Mouse (Mus musculus) stomach, postnatal 0 days (tissue): ENCODE data around the gene C2cd3. TPM values are rescaled to one million over a fixed set of nuclear protein-coding genes. Genes with fewer than 3 reads are reported as not detected.
A peak's percentile ranks its signal among the peaks of the same experiment; 100 is the strongest.

Experiments used
- ATAC-seq: fragments of 200-750 bp; cut with Nextera tagmentation; 2 replicates; pipeline ENCODE4 v1.8.0; 2017; ENCODE audit not compliant: low FRiP score, low TSS enrichment
- DNase-seq: peaks from one replicate; pipeline ENCODE4 v3.0.0-alpha.2; 2016; ENCODE audit warnings: low spot score
- H3K27ac ChIP-seq: fragments of 300-500 bp; sonication (generic); replicated peaks from 2 replicates; pipeline ENCODE4 v1.5.1; 2014; ENCODE audit warnings: mild to moderate bottlenecking, control low read depth
- H3K27me3 ChIP-seq: fragments of 300-500 bp; sonication (generic); 2 replicates; pipeline ENCODE4 v1.6.1; 2014; ENCODE audit warnings: low read length; ENCODE audit not compliant: control insufficient read depth, insufficient read depth
- H3K36me3 ChIP-seq: fragments of 300-500 bp; sonication (generic); 2 replicates; pipeline ENCODE4 v1.6.1; 2014; ENCODE audit warnings: low read length, mixed read lengths; ENCODE audit not compliant: control insufficient read depth, insufficient read depth
- H3K4me1 ChIP-seq: fragments of 300-500 bp; sonication (generic); replicated peaks from 2 replicates; pipeline ENCODE4 v1.6.1; 2014; ENCODE audit warnings: antibody characterized with exemption; ENCODE audit not compliant: control insufficient read depth, insufficient read depth
- H3K4me2 ChIP-seq: fragments of 300-500 bp; sonication (generic); replicated peaks from 2 replicates; pipeline ENCODE4 v1.6.1; 2014; ENCODE audit warnings: low read depth, mild to moderate bottlenecking, control low read depth, moderate library complexity
- H3K4me3 ChIP-seq: fragments of 300-500 bp; sonication (generic); 2 replicates; pipeline ENCODE4 v1.5.1; 2014; ENCODE audit warnings: low read depth, low read length, control low read depth
- H3K9ac ChIP-seq: fragments of 300-500 bp; sonication (generic); 2 replicates; pipeline ENCODE4 v1.6.1; 2014; ENCODE audit warnings: mild to moderate bottlenecking, low read length, control low read depth, mixed read lengths
- H3K9me3 ChIP-seq: fragments of 300-500 bp; sonication (generic); 2 replicates; pipeline ENCODE4 v1.6.1; 2016; ENCODE audit warnings: low read length; ENCODE audit not compliant: control insufficient read depth
- CTCF ChIP-seq: IDR thresholded peaks from 2 replicates; pipeline ENCODE4 v1.5.1; 2016; ENCODE audit warnings: antibody characterized with exemption, low read depth, mild to moderate bottlenecking, moderate library complexity
- EP300 ChIP-seq: optimal IDR thresholded peaks from 2 replicates; pipeline ENCODE3; 2016; ENCODE audit warnings: antibody characterized with exemption
- WGBS: fragments of 180-500 bp; shearing (Covaris S2); extraction: QIAGEN DNeasy Blood & Tissue Kit; methylation state at CpG from one replicate; pipeline ENCODE4 v1.1.7; 2014; 5-methylcytosine and 5-hydroxymethylcytosine counted together
- polyA plus RNA-seq: library from polyadenylated mRNA; unstranded; fragments of >200 nt; fragmentation: Nextera tagmentation; extraction: Ambion mirVana; gene quantifications from 2 replicates; pipeline ENCODE4 v1.2.1, GENCODE M21; 2015

C2cd3 gene
- polyA plus RNA-seq: 5.2 and 5.6 TPM in 2 replicates

- H3K27me3 ChIP-seq: no peaks in the 10 kb centered on the region
- peak within 1 kb of the TSS; percentile 86 for H3K27ac ChIP-seq
- H3K9ac ChIP-seq: peak within 1 kb of the TSS; percentile 77
- H3K9me3 ChIP-seq: no peaks in the 10 kb centered on the region
- H3K36me3 ChIP-seq: no peaks in the 10 kb centered on the region
- peak; percentile 99 for DNase-seq
- peak; percentile 99 for ATAC-seq
- no peak for TF ChIP-seq EP300
- TF ChIP-seq CTCF: peak; percentile 84
- H3K4me1 ChIP-seq: no peaks in the 10 kb centered on the region; the same call in 1 of the 2 replicates
- under 1% methylated on average over 54 of the region's 54 CpGs for WGBS
- peak within 1 kb of the TSS; percentile 75 for H3K4me3 ChIP-seq
- H3K4me2 ChIP-seq: peak within 1 kb of the TSS; percentile 76
Measured at GRCm38 (mm10) chr7:100371495-100372451, at the start of gene C2cd3, which contains the start of gene Ppme1. TSS of gene C2cd3 (plus strand) at chr7:100372233. TSS of gene Ppme1 (minus strand) at chr7:100372307.

DNA sequence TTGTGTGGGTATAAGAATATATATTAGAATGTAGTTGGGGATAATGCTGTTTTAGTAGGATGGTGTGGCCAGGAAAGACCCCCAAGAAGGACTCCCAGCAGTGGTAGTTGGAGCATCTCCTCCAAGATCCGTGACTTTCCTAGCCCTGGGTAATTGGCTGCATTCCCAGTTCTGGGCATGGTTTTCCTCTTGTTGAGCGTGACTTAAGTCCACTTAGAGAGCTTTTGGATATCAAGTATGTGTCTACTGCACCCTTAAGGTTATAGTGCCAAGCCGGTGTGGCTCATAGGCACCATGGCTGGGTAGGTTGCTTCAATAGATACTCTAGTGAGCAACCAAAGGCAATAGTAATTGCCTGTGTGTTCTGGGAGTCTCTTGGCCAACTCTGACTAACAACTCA lies 48.3 kb upstream of the C2cd3 start:
- DNase-seq: no peak
- Histone ChIP-seq H3K4me1 (no peaks in the 10 kb centered on the region), H3K27me3 (no peaks in the 10 kb centered on the region), H3K9me3 (no peaks in the 10 kb centered on the region), H3K27ac (no peak overlapping the region), H3K36me3 (peaks cover 3% of the 10 kb centered on the region), H3K4me2 (no peak overlapping the region), H3K9ac (no peak overlapping the region), H3K4me3 (no peak overlapping the region)
- ATAC-seq: no peak
- TF ChIP-seq CTCF: no peak
- no peak for TF ChIP-seq EP300
- 56% methylated on average over 3 of the region's 3 CpGs for WGBS

GRCm38 (mm10) chr7:100325482-100325881 lies 46.6 kb upstream of the C2cd3 start:
- Histone ChIP-seq H3K9ac (no peak overlapping the region), H3K27ac (no peak overlapping the region), H3K9me3 (no peaks in the 10 kb centered on the region), H3K4me1 (no peaks in the 10 kb centered on the region), H3K4me3 (no peak overlapping the region), H3K4me2 (no peak overlapping the region), H3K36me3 (peaks cover 3% of the 10 kb centered on the region), H3K27me3 (no peaks in the 10 kb centered on the region)
- no peak for ATAC-seq
- WGBS: 63% methylated on average over 6 of the region's 6 CpGs
- TF ChIP-seq EP300: no peak
- peak; percentile 88 for TF ChIP-seq CTCF
- DNase-seq: peak; percentile 60

DNA sequence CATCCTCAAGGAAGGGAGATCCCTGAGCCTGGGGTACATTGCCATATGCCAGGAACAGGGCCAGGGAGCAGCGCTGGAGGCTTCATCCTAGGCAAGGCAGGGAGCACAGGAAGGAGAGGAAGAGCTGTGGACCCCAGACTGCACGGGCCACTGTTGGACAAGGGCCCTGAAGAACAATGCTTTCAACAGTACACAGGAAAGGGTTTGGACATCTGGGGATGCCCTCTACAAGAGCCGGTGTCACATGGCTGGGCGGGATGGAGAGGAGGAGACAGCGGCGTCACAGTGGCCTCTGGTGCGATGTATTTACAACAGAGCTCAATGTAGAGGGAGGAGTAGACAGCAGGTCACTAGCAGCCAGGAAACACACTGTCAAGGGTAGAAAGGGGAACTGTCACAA lies 44.5 kb upstream of the C2cd3 start:
- no peak overlapping the region for H3K4me3 ChIP-seq
- no peaks in the 10 kb centered on the region for H3K4me1 ChIP-seq
- no peaks in the 10 kb centered on the region for H3K27me3 ChIP-seq
- H3K4me2 ChIP-seq: no peak overlapping the region
- no peak for DNase-seq
- no peak for TF ChIP-seq CTCF
- TF ChIP-seq EP300: no peak
- ATAC-seq: 0 out of 2 replicates have a peak, but pooled peaks have one; percentile 26
- peaks cover 8% of the 10 kb centered on the region for H3K36me3 ChIP-seq
- 84% methylated on average over 7 of the region's 7 CpGs for WGBS
- H3K27ac ChIP-seq: no peak overlapping the region
- H3K9me3 ChIP-seq: no peaks in the 10 kb centered on the region
- H3K9ac ChIP-seq: no peak overlapping the region

- H3K36me3 ChIP-seq: peaks cover 13% of the 10 kb centered on the region
- no peak for DNase-seq
Measured at GRCm38 (mm10) chr7:100328636-100329035, 43.4 kb upstream of the C2cd3 start.

DNA sequence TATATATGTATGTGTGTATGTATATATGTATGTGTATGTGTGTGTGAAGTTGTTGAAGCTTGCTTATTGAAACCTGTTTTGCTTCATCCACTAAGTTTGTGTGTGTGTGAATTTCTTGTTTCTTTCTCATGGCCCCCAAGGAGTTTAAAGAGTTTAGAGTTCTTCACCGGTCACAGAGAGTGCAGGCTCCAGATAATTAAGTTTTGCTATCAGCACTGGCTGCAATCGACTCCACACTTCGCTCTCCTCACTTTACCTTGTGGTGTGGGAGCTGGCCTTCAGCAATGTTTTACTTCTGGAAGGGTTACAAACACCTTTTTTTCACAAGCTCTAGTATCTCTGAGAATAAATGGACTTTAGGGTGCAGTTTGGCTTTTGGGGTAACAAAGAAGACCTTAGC lies 40.8 kb upstream of the C2cd3 start:
- Histone ChIP-seq H3K9ac (no peak overlapping the region), H3K27me3 (no peaks in the 10 kb centered on the region), H3K4me3 (no peak overlapping the region), H3K36me3 (peaks cover 20% of the 10 kb centered on the region), H3K4me1 (no peaks in the 10 kb centered on the region), H3K9me3 (no peaks in the 10 kb centered on the region), H3K4me2 (no peak overlapping the region), H3K27ac (no peak overlapping the region)
- ATAC-seq (no peak), DNase-seq (no peak)
- no peak for TF ChIP-seq EP300
- TF ChIP-seq CTCF: no peak
- WGBS: 95% methylated on average over 3 of the region's 3 CpGs

More at GRCm38 (mm10) chr7:100328636-100329035, 43.4 kb upstream of the C2cd3 start:
- Histone ChIP-seq H3K27ac (no peak overlapping the region), H3K4me1 (no peaks in the 10 kb centered on the region), H3K9me3 (no peaks in the 10 kb centered on the region), H3K4me3 (no peak overlapping the region), H3K9ac (no peak overlapping the region), H3K4me2 (no peak overlapping the region), H3K27me3 (no peaks in the 10 kb centered on the region)
- no peak for TF ChIP-seq EP300
- TF ChIP-seq CTCF: no peak
- 82% methylated on average over 4 of the region's 4 CpGs for WGBS
- ATAC-seq: no peak
